Mouse (Mus musculus) cerebellum, postnatal 4 days (tissue): ENCODE measurements around the gene Copg2.
A peak's percentile ranks its signal among the peaks of the same experiment; 100 is the strongest.
"Not testable (repeated sequence)": the region's sequence is repeated elsewhere in the genome, so short reads cannot be mapped to it uniquely, and the experiment has no call there.

ENCODE experiments used
- DNase-seq, 2 experiments: peaks; one replicate each; pipeline ENCODE4 v3.0.0; 2022; ENCODE audit warnings: low spot score in 2 of 2, mixed read lengths in 1 of 2

The Copg2 gene

GRCm38 (mm10) chr6:30832241-30832640 lies 64.4 kb downstream of the Copg2 start:
- DNase-seq: no peak

GRCm38 (mm10) chr6:30813626-30814025 lies 83.0 kb downstream of the Copg2 start:
- no peak for DNase-seq

DNA sequence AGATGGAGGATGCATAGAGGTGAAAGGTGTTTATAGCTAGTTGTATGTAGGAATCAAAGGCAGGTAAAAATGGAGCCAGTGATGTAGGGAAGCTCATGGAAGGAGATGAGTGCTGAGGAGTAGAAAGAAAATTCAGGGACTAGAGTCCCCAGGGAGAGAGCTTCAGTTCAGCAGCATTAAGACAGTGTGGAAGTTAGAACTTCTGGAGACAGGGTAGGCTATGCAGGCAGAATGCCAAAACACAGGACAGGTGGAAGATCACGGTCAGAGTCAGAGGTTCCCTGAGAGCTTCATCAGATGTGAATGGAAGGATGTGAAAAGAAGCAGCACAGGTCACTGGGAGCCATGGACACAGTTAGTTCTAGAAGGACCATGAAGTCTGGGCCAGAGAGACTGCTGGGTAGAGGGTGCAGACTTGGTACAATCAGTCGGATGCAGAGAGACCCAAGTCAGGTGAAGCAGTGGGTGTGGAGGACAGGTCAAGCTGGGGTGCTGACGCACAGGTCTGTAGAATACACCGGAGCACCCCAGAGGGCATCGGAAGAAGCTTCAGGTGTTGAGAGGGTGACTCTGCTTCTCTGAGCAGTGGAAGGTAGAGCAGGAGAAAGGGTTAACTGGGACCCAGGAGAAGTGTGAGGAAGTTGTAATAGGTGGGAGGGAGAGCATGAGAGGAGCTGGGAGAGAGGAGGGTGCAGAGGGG lies 91.4 kb downstream of the Copg2 start:
- peak in 1 of 2 experiments; percentile 3 for DNase-seq

- peak; percentile 23 to 53 for DNase-seq
Measured at GRCm38 (mm10) chr6:30804389-30805052, 92.1 kb downstream of the Copg2 start.

DNA sequence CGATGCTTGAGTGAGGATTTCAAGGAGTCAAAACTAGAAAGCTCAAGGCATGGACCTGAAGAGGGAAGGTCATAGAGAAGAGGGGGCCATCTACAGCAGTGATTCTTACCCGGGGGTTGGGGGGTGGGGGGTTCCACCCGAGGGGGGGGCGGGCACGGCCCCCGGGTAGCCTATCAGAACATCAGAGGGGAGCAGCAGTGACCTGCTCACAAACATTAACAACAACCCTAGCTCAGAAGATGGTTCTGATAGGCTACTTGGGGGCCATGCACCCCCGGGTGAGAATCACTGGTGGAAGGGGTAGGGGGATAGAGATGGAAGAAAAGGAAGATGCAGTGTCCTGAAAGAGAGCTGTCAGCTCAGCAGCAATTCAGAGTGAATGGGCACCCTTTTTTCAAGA lies 93.7 kb downstream of the Copg2 start:
- not testable (repeated sequence) for DNase-seq

GRCm38 (mm10) chr6:30751209-30751608 lies 145.4 kb downstream of the Copg2 start:
- no peak for DNase-seq

- no peak for DNase-seq
Measured at GRCm38 (mm10) chr6:30750482-30750881, 146.1 kb downstream of the Copg2 start.

- no peak for DNase-seq
Measured at GRCm38 (mm10) chr6:30749892-30750291, 146.7 kb downstream of the Copg2 start.

GRCm38 (mm10) chr6:30749042-30749689 lies 147.4 kb downstream of the Copg2 start:
- no peak for DNase-seq

DNA sequence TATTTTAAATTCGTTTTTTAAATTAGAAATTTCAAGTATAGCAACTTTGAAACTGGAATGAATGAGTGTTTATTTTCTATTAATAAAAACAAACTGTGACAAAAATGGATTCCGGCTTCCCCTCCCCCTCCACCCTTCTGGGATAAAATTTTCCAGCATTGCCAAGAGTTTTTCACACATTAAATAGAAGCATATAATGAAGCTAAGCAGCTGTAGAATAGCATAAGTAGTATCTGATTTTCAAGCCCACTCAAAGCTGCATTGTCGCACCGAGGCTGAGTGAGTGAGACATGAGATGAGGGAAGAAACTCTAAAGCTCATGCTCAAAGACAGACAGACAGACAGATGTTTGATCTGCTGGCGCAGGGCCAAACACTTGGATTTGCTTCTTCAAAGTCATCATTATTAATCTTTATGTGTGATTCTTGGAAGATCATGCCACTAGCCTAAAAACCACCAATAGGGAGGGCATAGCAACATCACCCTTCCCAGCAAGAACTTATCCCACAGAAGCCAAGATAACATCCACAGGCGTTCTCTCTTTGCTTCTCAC lies 148.2 kb downstream of the Copg2 start:
- no peak for DNase-seq

GRCm38 (mm10) chr6:30747631-30748357 lies 148.8 kb downstream of the Copg2 start:
- no peak for DNase-seq

DNA sequence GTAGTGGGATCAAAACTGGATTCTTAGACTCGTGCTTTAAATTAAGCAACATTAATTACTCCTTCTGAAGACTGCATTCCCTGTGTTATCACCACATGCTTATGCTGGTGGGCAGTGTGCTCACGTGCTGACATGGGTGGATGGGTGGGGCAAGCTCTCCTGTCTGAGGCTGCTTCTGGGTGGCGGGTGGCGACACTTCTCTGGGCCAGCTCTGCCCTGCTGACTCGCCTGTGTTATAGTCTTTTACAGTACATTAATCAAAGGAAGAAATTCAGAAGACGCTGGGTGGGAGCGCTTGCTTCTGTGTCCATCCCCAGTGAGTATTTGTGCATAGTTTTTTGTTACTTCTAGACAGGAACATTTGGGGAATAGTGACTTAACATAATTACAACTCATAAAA lies 151.0 kb downstream of the Copg2 start:
- DNase-seq: no peak

DNA sequence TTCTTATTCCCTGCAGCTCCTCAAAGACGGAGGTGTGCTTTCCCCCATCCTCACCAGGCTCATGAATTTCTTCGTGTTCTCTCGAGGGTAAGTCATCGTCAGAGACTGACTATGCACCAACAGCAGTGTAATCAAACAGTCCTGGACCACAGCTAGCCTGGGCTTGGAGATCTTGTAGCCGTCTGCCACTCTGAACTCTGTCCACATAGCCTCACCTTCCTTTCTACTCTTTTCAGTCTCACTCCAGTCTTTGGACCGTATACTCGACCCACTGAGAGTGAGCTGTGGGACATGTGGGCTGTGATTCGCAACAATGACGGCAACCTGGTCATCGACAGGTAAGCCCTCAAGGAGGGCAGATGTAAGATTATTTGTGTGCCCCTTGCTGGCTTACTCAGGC lies 151.7 kb downstream of the Copg2 start:
- no peak for DNase-seq

- no peak for DNase-seq
Measured at GRCm38 (mm10) chr6:30739177-30739747, 157.3 kb downstream of the Copg2 start.

- no peak for DNase-seq
Measured at GRCm38 (mm10) chr6:30738464-30739006, 158.1 kb downstream of the Copg2 start.

- DNase-seq: peak; percentile 62 to 74
Measured at GRCm38 (mm10) chr6:30737548-30738463, 158.8 kb downstream of the Copg2 start.

DNA sequence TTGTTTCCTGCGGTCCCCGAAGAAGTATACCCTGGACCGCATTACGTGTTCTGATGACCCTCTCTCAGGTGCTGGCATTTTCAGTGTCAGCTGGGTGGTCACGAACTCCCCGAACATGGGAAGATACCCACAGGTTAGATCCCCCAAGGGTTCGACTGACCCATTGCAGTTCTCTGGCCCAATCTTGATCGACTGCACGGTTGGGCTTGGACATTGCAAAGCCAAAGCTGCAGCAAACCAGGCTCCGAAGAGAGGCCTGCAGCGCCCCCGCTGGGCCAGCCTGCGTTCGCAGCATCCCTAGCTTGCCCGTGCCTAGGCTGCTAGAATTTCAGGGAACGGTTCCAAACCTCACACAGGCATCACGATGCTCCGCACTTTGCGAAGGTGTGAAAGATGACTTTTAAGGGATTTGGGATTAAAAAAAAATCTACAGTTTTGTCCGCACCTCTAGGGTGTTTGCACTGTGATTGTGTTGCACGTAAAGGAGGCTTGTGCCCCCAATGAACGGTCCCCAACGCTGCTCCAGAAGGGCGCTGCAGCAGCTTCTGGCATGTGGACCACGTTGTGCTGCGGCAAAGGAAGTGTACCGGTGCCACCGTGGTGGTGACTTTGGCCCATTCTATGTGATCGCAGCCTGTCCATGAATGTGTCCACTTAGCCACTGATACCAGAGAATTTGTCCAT lies 159.6 kb downstream of the Copg2 start:
- DNase-seq: peak; percentile 68 to 76

- no peak for DNase-seq
Measured at GRCm38 (mm10) chr6:30736372-30736762, 160.2 kb downstream of the Copg2 start.

GRCm38 (mm10) chr6:30735728-30736371 lies 160.7 kb downstream of the Copg2 start:
- DNase-seq: no peak
